Mouse (Mus musculus) NIH3T3 (cell line): ENCODE measurements around the gene Immp2l.
A peak's percentile ranks its signal among the peaks of the same experiment; 100 is the strongest.
"Not testable (repeated sequence)": the region's sequence is repeated elsewhere in the genome, so short reads cannot be mapped to it uniquely, and the experiment has no call there.

Source experiments
- DNase-seq: peaks from one replicate; pipeline ENCODE4 v3.0.0-alpha.2; 2012; ENCODE audit warnings: low read depth

The Immp2l gene

DNA sequence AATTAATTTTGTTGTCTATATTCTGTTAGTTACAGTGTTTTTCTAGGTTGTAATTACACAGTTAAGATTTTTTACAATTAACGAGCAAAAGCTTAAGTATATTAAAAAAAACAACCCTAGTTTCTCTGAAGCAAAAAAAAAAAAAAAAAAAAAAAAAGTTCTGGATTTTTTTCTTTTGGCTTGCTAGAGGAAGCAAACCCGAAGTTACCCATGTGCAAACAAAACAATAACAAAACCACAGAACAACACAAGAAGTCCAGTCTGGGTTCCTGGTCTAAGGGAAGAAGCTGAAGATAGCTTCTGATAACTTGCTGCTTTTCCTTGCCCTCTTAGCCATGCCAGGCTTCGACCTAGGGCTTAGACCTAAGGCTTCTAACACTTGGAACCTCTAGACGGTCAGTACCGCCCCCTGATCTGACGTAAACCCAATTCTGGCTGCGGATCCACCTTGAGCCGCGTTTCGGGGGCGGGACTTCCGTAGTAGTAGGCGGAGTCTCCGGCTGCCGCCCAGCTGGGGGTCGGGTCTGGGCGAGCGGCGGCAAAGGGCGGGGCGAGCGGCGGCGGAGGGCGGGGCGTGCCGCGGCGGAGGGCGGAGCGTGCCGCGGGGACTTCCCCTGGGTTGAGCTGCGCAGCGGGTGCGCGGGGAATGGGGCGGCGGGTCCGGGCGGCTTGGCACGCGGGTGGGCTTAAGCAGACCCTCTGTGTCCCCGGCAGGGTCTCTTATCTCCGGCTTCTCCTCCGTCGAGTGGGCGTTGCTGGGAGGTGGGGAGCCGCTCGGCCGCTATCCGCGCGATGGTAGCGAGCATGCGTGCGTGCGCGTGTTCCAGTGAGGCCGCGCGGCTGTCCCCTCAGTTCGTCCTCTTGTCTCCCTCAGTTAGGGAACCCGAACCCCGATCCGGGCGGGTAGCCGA lies at the start of gene Immp2l:
TSS of gene Immp2l (plus strand) at position 580 of the 911 bp plus-strand sequence.
- peak; percentile 97 for DNase-seq

DNA sequence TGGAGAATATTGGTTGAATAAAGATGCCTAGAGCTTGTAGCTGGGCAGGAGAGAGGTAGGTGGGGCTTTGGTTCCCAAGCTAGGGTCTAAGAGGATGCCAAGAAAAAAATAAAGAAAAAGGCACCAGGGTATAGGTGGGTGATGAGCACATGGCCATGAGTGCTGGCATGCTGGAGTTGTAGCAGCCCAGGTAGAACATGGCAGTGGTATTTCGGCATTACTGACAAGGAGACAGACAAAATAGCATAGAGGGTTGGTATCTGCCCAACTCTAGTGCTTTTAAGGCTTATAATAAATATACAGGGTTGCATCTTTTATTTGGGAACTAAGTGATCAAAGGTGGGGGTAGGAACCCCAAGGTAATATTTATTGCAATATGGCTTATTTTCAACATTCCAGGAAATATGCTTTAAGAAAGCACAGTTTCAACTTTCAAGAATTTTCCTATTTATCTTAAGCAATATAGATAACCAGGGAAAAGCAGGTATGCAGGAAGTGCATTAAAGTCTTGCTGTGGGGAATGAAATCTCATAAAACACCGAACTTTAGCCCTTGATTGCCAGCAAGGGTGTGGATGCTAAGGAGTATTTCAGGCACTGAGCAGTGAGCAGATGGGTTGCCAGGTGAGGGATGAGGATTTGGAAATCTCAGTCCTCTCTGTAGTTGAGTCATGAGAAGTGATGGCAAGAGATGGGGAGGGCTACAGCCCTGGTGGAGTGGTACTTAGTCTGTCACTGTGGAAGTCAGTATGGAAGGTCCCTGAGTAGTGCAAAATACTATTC lies 45.0 kb upstream of the Immp2l start:
- no peak for DNase-seq

DNA sequence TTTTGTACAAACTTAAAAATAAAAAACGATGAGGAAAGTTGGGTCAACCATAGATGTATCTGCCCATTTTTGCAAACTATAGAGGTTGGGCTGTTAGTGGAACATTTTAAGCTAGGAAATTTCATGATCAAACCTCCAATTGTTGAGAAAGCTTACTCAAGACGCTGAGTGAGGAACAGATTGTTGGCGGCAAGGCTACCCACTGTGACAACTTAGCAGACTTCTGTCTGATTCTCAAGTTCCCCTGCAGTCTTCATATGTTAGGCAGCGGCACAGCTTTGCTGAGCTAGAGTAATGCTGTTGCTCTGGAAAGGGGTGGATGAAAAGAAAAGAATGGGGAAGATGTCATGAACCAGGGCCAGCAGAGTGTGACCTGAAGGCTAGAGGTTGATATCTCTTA lies 44.2 kb upstream of the Immp2l start:
- DNase-seq = no peak

DNA sequence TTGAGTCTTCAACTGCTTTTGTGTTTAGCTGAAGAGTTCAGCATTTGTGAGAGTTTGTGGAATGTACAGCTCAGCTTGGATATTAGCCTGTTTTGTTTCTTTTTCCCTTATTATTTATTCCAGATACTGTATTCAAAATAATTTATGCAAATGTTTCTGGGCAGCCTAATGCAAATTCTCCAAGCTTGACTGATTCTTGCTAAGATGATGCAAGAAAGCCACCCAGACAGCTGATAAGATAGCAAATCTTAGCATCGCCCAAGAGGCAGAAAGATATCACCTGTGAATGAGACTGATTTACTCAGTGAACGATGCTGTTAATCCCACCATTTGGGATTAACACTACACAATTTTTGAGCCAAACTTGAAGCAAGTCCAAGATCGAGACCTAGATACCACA lies 43.7 kb upstream of the Immp2l start:
- no peak for DNase-seq

DNA sequence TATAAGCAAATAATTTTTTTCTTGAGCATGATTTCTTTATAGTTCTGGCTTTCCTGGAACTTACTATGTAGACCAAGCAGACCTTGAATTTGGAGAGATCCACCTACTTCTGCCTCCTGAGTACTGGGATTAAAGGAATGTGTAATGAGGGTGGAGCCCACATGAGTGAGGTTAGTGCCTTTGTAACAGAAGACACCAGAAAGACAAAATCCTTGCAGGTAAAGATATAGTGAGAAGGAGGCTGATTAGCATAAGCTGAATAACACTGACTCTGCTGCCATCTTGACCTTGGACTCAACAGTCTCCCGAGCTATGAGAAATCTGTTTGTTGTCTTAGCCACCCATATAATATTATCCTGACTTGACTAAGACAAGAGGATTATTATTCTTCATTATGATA lies 40.9 kb upstream of the Immp2l start:
- no peak for DNase-seq

DNA sequence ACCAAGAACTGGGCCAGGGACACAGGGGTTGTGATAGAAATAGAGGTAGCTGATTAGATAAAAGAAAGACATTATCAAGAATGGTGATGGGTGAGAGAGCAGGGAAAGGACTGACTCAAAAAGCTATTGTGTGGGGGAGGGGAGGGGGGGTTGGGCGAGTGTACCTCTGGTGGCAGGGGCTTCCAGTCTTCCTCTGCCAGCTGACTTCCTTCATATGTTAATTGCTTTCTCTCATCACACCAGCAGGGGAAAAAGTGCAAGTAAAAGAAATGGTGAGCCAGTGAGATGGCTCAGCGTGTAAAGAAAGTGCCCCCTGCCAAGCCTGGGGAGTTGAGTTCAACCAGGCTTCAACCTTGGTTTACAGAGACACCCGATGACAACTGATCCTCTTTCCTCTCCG lies 39.2 kb upstream of the Immp2l start:
- no peak for DNase-seq

DNA sequence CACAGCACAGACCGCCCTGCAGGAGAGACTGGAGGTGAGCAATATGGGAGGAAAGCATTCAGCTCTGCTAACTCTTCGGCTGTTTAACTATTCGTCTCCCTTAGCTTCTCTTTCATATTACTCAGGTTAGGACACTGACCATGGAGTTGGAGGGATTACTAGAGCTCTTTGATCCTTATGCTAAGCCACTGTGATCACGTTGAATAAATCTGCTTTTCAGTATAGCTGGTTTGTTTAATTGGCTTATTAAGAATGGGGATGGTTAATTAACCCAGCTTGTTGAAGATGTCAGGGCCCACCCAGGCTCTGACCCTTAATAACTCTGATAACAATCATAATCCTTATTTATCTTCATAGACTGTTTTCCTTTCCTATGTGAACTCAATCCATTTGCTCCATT lies 38.1 kb upstream of the Immp2l start:
- DNase-seq = no peak

DNA sequence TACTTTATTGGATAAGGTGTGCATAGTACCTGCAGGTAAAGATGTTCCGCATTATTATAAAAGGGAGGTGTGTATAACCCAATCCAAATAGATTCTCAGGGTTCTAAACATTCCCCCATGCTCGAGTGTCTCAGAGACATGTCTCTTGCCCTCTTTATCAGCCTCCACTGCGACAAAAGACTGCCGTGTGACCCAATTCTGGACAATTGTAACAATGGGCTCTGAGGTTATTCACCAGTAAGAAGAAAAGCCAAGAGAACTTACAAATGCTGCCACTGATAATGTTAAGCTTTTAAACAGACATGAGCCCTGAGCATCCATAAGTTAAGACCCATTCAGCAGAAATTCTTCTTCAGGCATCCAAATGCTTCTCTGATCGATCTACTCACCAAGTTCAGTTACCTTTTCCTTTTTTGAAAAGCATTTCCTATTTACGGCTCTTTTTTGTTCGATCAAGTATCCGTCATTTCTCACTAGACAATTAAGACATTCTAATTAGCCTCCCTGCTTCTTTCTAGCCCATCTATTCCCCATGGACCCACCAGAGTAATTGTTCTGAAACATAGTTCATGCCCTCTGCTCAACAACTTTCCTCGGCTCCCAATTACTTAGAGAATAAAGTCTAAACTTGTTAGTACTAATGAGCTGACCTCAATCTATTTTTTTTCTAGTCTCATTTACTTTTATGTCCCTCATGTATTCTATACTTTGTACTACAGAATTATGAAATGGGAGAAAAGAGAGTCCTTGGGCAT lies 35.4 kb upstream of the Immp2l start:
- no peak for DNase-seq

DNA sequence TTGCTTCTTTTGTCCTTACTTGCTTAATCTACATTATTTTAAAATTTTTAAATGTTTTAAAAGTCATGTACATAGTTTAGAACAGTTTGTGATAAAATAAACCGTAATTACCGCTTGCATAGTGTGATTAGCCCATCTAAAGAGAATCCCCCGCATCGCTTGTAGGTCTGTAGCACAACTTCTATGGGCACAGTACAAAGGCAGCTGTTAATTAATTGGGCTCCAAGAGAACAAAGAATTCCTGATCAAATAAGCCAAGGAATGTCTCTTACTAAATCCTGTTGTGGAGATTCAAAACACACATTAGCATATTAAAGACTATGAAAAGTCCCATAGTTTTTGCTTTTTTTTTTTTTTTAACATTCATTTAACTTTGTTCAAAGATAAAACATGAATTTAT lies 32.2 kb upstream of the Immp2l start:
- no peak for DNase-seq

DNA sequence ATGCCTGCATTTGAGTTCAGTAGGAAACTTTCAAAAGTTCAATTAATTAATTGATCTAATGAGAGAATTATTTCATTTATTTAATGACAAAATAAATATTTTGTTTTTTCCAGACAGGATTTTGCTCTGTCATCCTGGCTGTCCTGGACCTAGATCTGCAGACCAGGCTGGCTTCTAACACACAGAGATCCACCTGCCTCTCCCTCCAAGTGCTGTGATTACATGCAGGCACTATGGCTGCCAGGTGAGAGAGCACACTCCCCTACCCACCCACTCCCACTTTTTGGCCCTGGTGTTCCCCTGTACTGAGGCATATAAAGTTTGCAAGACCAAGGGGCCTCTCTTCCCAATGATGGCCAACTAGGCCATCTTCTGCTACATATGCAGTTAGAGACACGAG lies 31.7 kb upstream of the Immp2l start:
- not testable (repeated sequence) for DNase-seq

DNA sequence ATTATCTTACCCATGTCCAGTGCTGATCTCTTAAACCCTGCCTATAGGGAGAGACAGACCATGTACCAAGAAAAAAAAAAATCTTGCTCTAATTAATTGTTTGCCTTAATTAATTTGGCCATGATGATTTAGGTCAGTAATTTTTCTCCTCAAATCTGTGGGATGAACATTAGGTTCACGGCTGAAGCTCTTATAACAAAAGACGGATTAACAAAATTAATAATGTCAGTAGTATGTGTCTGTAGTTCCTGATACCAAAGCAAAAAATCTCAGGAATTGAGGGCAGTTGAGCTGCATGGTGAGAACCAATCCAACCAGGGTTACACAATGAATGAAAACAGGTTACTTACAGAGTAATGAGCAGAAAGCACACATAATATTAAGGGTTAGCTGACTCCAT lies 29.0 kb upstream of the Immp2l start:
- DNase-seq = no peak

DNA sequence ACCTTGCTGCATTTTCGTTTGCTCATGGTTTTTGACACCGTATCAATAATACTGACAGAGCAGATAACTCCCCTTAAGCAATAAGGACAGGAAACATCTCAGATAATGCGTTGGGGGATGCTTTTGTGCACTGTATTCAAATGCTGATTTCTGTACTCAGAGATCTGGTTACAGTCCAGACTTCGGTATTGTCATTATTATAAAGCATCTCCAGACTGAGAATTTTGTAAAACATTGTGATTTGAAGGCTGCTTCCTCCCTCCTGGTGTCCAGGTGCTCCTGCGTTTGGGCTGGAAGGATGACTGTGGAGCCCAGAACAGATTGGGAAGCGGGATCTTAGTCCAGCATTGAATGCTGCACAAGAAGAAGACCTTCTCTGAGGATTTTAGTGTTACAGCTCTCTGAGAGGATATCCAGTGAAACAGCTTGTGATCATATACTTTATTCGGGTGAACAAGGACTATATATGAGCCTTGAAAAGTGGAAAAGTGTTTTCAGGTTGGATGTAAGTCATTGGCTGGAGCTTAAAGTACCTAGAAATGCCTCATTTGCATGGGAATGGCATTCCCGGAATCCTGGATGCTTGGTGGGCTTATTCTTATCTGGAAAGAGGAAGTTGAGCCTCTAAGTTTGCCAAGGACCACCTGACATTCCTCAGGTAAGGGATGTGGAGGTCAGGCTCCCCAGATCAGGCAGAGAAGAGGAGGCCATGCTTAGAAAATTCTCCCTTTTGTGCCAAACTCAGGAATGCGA lies 28.1 kb upstream of the Immp2l start:
- no peak for DNase-seq

DNA sequence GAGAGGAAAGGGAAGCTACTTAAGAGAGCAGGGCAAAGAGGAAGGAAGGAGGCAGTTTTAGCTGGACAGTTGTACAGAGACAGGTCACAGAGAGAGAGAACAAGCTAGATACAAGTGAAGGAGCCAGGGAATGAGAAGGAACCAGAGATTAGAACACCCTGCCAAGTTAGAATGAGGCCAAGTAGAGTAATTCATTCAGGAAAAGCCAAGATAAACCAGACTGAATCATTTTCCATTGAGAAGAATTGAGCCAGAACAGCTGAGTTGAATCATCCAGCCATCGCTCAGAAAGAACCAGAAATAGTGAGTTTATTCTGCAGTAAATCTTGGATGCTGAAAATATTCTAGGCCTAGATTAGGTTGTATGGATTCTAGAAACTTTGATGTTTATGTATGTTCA lies 1.4 kb upstream of the Immp2l start:
- DNase-seq = peak; percentile 73

DNA sequence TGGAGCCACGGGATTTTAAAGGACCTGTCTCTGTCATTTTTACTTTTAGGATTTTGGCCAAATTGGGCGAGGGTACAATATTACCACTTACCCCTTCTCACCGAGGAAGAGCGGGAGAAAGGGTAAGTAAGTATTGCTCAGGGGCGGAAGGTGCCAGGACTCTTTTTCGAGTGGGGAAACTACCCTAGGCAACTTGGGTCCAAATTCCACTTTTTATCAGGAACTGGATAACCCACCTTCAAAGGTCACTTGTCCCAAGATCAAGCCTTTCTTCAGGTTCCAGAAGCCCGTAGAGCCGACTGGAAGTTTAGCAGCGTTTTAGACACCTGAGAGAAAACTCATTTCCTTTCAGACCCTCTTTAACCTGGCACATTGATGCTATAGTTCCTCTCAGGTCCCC lies 622 bp downstream of the Immp2l start:
- no peak for DNase-seq

DNA sequence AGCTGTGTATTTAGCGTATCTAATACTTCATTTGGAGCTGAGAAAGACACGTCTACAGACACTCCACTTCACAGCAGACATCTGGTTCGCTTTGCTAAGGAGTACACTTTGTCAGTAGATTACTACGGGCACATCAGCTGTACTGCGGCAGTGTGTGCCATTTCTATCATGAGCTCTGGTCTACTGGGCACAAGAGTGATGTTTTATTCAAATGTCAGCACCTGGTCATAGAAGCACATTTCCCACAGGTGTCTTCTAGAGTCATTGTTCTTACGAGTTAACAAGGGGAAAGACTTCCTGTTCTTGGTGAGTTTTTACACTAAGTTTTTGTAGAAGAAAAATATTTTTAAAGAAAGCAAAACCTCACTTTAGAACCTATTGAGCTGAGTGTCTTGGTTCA lies 3.6 kb downstream of the Immp2l start:
- no peak for DNase-seq

DNA sequence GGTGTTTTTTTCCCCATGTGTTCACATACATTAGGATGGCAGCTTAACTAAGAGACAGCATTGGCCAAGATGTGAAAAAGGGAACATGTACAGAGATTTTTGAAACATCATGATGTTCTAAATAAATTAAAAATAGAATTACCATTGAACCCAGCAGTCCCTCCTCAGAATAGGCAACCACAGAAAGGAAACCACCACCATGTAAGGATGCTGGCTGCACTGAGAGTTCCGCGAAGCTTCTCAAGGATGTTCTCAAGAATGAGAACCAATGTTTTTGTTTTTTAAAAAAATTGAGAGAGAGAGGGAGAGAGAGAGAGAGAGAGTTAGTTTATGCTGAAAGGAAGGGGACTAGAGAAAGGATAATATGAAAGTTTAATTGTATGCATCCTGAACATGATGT lies 7.2 kb downstream of the Immp2l start:
- DNase-seq = no peak

DNA sequence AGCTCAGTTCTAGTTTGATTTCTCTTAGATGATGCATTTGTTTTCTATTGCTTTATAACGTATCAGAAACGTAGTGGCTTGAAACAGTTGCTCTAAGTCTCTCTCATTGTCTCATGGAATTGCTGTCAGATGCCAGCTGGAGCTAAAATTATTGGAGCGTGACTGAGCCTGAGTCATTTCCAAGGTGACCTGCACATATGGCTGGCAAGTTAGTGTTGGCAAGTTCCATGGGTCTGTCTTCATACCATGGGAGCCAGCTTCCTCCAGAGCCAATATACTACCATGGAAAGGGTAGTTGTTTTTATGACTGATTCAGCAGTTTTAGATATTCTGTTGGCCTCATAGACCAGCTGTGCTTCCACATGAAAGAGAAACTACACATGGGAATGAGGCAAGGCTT lies 9.3 kb downstream of the Immp2l start:
- peak; percentile 13 for DNase-seq

DNA sequence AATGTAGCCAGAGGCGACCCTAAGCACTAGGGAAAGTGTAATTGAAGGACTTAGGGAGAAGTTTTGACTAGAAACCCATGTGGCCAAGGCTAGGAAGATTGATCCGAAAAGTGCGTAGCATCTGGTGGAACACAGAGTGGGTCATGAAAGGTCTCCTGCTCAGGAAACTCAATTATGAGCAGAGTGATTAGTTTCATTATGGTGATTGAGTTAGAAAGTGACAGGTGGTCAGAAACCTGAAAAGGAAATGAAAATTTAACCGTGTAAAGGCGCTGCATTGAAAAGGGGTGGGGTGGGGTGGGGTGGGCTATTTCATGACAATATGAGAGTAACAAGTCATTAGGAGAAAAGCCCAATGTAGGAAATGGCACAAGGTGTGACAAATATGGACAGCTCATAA lies 15.9 kb downstream of the Immp2l start:
- DNase-seq = no peak

DNA sequence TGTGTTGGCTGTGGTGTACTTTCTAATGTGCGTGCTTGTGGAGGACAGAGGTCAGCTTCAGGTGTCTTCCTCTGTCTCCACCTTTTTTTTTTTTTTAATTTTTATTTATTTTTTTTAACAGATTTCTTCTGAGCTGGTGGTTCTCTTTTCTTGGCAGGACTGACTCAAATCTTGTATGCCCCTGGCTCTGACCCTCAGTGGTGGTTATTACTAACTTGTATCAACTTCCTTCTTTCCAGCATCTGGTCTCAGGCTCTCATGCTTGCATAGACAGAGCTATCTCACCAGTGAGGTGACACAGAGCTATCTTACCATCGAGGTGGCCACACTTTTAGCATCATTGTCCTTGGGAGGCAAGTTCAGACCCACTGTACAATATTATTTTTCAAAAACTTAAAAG lies 17.8 kb downstream of the Immp2l start:
- no peak for DNase-seq

DNA sequence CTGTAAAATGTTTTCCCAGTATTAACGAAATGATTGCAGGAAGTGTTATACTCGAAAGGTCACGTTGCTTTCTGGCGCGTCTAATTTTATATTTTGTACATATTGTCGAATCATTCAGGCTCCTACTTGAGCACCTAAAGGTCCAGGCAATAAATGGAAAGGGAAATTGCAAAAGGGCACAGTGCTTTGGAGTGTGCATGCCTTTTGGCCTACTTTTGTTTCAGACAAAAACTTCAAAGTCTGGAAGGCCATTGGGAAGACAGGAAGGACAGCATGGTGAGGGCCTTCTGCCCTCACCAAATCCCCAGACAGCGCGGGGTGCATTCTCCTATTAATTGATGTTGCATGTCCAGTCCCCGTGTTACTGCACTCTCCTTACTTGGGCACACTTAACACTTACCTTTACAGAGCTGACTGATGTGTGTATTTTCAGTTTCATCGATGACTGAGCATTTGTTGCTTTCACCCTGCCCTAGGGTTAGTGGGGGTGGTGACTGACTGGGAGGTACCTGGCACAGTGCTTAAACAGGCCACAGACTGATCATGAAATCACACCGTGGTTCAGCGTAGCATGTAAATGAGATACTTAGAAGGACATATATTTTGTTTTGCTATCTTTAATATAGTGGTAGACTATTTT lies 20.7 kb downstream of the Immp2l start:
- DNase-seq = no peak

DNA sequence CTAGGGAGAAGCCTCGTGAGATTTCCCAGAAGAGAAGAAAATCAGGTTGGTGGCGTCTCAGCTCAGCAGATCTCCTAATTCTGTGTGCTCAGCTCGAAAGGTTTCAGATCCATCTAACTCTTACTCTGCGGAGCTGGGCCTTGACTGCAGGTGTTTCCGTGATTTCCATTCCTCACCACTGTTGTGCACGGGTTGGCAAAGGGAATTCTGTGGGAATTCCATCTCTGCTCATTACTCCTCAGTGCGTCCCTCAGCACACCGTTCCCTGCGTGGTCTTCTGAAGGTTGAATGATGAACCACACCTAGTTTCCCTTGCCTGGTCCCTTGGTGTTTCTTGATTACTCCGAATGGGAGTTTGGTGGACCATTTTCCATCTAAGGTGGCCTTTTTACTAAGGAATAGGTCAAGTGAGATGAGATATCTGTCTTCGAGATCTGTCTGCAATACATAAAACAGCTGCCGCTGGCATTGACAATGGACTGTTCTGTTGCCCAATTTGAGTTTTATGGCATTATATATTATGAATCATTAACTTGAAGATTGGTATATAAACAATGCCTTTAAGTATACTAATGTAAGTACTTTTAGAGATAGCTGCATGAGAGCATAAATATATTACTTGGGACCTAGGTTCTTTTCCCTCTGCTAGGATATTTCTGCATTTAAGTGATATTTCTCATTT lies 23.3 kb downstream of the Immp2l start:
- no peak for DNase-seq
